Mouse (Mus musculus) bone marrow, adult 2 months (tissue): ENCODE measurements around the gene Gm21188. TPM values are rescaled to one million over a fixed set of nuclear protein-coding genes. Genes with fewer than 3 reads are reported as not detected.
"Not testable (repeated sequence)": the region's sequence is repeated elsewhere in the genome, so short reads cannot be mapped to it uniquely, and the experiment has no call there.

ENCODE experiments used
- H3K27ac ChIP-seq: fragments of 200-500 bp; 2 replicates; pipeline ENCODE4 v1.5.1; 2012; ENCODE audit warnings: low read depth, mild to moderate bottlenecking, control low read depth, inconsistent platforms, low read length; ENCODE audit not compliant: control insufficient read depth, poor library complexity, insufficient read depth
- H3K4me1 ChIP-seq: fragments of 200-500 bp; 2 replicates; pipeline ENCODE4 v1.6.1; 2011; ENCODE audit warnings: low read length; ENCODE audit not compliant: control insufficient read depth, insufficient read depth
- H3K4me3 ChIP-seq: fragments of 200-500 bp; replicated peaks from 2 replicates; pipeline ENCODE3; 2011; ENCODE audit warnings: mild to moderate bottlenecking, low read depth, low read length, control low read depth; ENCODE audit not compliant: control insufficient read depth
- WGBS: fragments of 180-500 bp; shearing (Covaris S2); methylation state at CpG from one replicate; pipeline ENCODE4 v1.1.7; 2018; 5-methylcytosine and 5-hydroxymethylcytosine counted together
- polyA plus RNA-seq: library from polyadenylated mRNA; stranded (reverse); fragments of >200 nt; gene quantifications from 2 replicates; pipeline ENCODE4 v1.2.4, GENCODE M21; 2011; ENCODE audit warnings: low replicate concordance; ENCODE audit not compliant: missing spikeins, insufficient read depth, insufficient read length

Gm21188 gene
- polyA plus RNA-seq, 1 experiment: 34.3 TPM

- not testable (repeated sequence) for H3K4me3 ChIP-seq, H3K27ac ChIP-seq, H3K4me1 ChIP-seq
- WGBS: no CpG with 5 or more reads among the region's 1 CpGs
These were observed 10.8 kb downstream of the Gm21188 start for GRCm38 (mm10) chr13:120041145-120041544.

- H3K4me3 ChIP-seq: not testable (repeated sequence)
- WGBS: 30% methylated on average over 6 of the region's 6 CpGs
These were observed 14.1 kb downstream of the Gm21188 start for GRCm38 (mm10) chr13:120037881-120038280.

GRCm38 (mm10) chr13:120036577-120037115 is 15.3 kb downstream of the Gm21188 start:
- not testable (repeated sequence) for H3K4me1 ChIP-seq, H3K4me3 ChIP-seq, H3K27ac ChIP-seq
- WGBS: 10% methylated on average over 23 of the region's 25 CpGs

More at GRCm38 (mm10) chr13:120037881-120038280, 14.1 kb downstream of the Gm21188 start:
- not testable (repeated sequence) for H3K4me1 ChIP-seq, H3K27ac ChIP-seq

GRCm38 (mm10) chr13:120035151-120035550 is 16.8 kb downstream of the Gm21188 start:
- not testable (repeated sequence) for H3K4me1 ChIP-seq, H3K27ac ChIP-seq, H3K4me3 ChIP-seq
- 5% methylated on average over 12 of the region's 18 CpGs for WGBS

GRCm38 (mm10) chr13:120034637-120035036 is 17.4 kb downstream of the Gm21188 start:
- not testable (repeated sequence) for H3K4me3 ChIP-seq, H3K4me1 ChIP-seq, H3K27ac ChIP-seq
- 26% methylated on average over 3 of the region's 10 CpGs for WGBS

GRCm38 (mm10) chr13:120033516-120034190 is 18.3 kb downstream of the Gm21188 start:
- not testable (repeated sequence) for H3K4me3 ChIP-seq, H3K27ac ChIP-seq, H3K4me1 ChIP-seq
- WGBS: 10% methylated on average over 19 of the region's 19 CpGs

- WGBS: 6% methylated on average over 16 of the region's 16 CpGs
- not testable (repeated sequence) for H3K4me3 ChIP-seq, H3K4me1 ChIP-seq, H3K27ac ChIP-seq
These were observed 20.3 kb downstream of the Gm21188 start for GRCm38 (mm10) chr13:120031676-120032075.

GRCm38 (mm10) chr13:120027368-120027767 is 24.6 kb downstream of the Gm21188 start:
- WGBS: 7% methylated on average over 11 of the region's 11 CpGs
- not testable (repeated sequence) for H3K27ac ChIP-seq, H3K4me3 ChIP-seq, H3K4me1 ChIP-seq

- H3K27ac ChIP-seq, H3K4me3 ChIP-seq, H3K4me1 ChIP-seq: not testable (repeated sequence)
- WGBS: 5% methylated on average over 5 of the region's 17 CpGs
These were observed 25.1 kb downstream of the Gm21188 start, which contains the start of gene Gm36079 for GRCm38 (mm10) chr13:120026911-120027310. Gm36079 (minus strand) TSS chr13:120027011.

GRCm38 (mm10) chr13:120026373-120026772 is 25.6 kb downstream of the Gm21188 start:
- WGBS: 14% methylated on average over 4 of the region's 13 CpGs
- H3K4me1 ChIP-seq, H3K27ac ChIP-seq, H3K4me3 ChIP-seq: not testable (repeated sequence)

- not testable (repeated sequence) for H3K4me1 ChIP-seq, H3K27ac ChIP-seq, H3K4me3 ChIP-seq
- 19% methylated on average over 4 of the region's 4 CpGs for WGBS
These were observed 26.4 kb downstream of the Gm21188 start for GRCm38 (mm10) chr13:120025576-120025975.

GRCm38 (mm10) chr13:120025004-120025403 is 27.0 kb downstream of the Gm21188 start:
- not testable (repeated sequence) for H3K4me1 ChIP-seq, H3K4me3 ChIP-seq, H3K27ac ChIP-seq
- 14% methylated on average over 21 of the region's 21 CpGs for whole genome bisulfite sequencing

GRCm38 (mm10) chr13:120024581-120024980 is 27.4 kb downstream of the Gm21188 start:
- not testable (repeated sequence) for H3K27ac ChIP-seq, H3K4me1 ChIP-seq
- WGBS: 31% methylated on average over 9 of the region's 9 CpGs

GRCm38 (mm10) chr13:120021477-120021876 is 30.5 kb downstream of the Gm21188 start:
- not testable (repeated sequence) for H3K27ac ChIP-seq, H3K4me1 ChIP-seq, H3K4me3 ChIP-seq
- WGBS: no CpG with 5 or more reads among the region's 1 CpGs

More at GRCm38 (mm10) chr13:120024581-120024980, 27.4 kb downstream of the Gm21188 start:
- H3K4me3 ChIP-seq: not testable (repeated sequence)
